Mouse (Mus musculus) olfactory bulb, adult 2 months (tissue): Measurements from ENCODE around the gene Prr5l.

Source experiments
- CTCF ChIP-seq: fragments of 200-500 bp; IDR thresholded peaks from 2 replicates; pipeline ENCODE4 v1.5.1; 2012; ENCODE audit warnings: low read depth, mild to moderate bottlenecking, low read length, moderate library complexity; ENCODE audit not compliant: insufficient read depth
- POLR2A ChIP-seq: fragments of 200-500 bp; IDR thresholded peaks from 2 replicates; pipeline ENCODE4 v1.6.1; 2012; ENCODE audit warnings: mild to moderate bottlenecking, low read depth, low read length, moderate library complexity; ENCODE audit not compliant: insufficient read depth

- TF ChIP-seq POLR2A (no peak), CTCF (no peak)
These were observed 53.8 kb downstream of the Prr5l start for GRCm38 (mm10) chr2:101829013-101829412.
